Mouse (Mus musculus): Measurements from ENCODE around the gene Defb22. TPM values are rescaled to one million over a fixed set of nuclear protein-coding genes. Genes with fewer than 3 reads are reported as not detected.

Defb22 gene
- not detected for polyA plus RNA-seq (2017; shearing (Covaris generic))

GRCm38 (mm10) chr2:152490038-152490437 lies at the start of gene Defb22:
Gene Defb22, minus strand, starts transcription at chr2:152490138.

GRCm38 (mm10) chr2:152517981-152518380 lies 28.0 kb upstream of the Defb22 start, which contains the start of gene Defb28:
Gene Defb28, plus strand, starts transcription at chr2:152518255.

GRCm38 (mm10) chr2:152511592-152511991 lies 21.7 kb upstream of the Defb22 start, which contains the start of gene Defb26:
Gene Defb26, minus strand, starts transcription at chr2:152511692.

GRCm38 (mm10) chr2:152476763-152477162 lies 13.2 kb downstream of the Defb22 start, which contains the start of gene Defb20:
Gene Defb20, plus strand, starts transcription at chr2:152477063.

GRCm38 (mm10) chr2:152464570-152465150 lies 25.3 kb downstream of the Defb22 start, which contains the start of gene Defb23:
Gene Defb23, minus strand, starts transcription at chr2:152464620.

Other genes with a start within 250 kb of the Defb22 start
- 60.2 TPM for gene Tbc1d20, start 196.3 kb downstream of the Defb22 start, polyA plus RNA-seq (2017; shearing (Covaris generic))
- 338 TPM for gene Rbck1, start 157.5 kb downstream of the Defb22 start, polyA plus RNA-seq (2017; shearing (Covaris generic))
- 4.6 TPM for gene Trib3, start 146.1 kb downstream of the Defb22 start, polyA plus RNA-seq (2017; shearing (Covaris generic))
- not detected for gene Nrsn2, start 113.5 kb downstream of the Defb22 start, polyA plus RNA-seq (2017; shearing (Covaris generic))
- 1.8 TPM for gene Sox12, start 92.1 kb downstream of the Defb22 start, polyA plus RNA-seq (2017; shearing (Covaris generic))
- 2.6 TPM for gene Zcchc3, start 75.1 kb downstream of the Defb22 start, polyA plus RNA-seq (2017; shearing (Covaris generic))
- gene 6820408C15Rik, start 74.6 kb downstream of the Defb22 start, polyA plus RNA-seq (2017; shearing (Covaris generic)) = 0.14 TPM
- gene Defb23, start 25.5 kb downstream of the Defb22 start, polyA plus RNA-seq (2017; shearing (Covaris generic)) = not detected
- not detected for gene Defb20, start 13.1 kb downstream of the Defb22 start, polyA plus RNA-seq (2017; shearing (Covaris generic))
- not detected for gene Defb26, start 21.6 kb upstream of the Defb22 start, polyA plus RNA-seq (2017; shearing (Covaris generic))
- gene Defb28, start 28.1 kb upstream of the Defb22 start, polyA plus RNA-seq (2017; shearing (Covaris generic)) = not detected
- gene Defb29, start 50.0 kb upstream of the Defb22 start, polyA plus RNA-seq (2017; shearing (Covaris generic)) = not detected
- gene Gm17416, start 79.2 kb upstream of the Defb22 start, polyA plus RNA-seq (2017; shearing (Covaris generic)) = not detected
- gene Defb21, start 82.6 kb upstream of the Defb22 start, polyA plus RNA-seq (2017; shearing (Covaris generic)) = not detected
- gene Defb19, start 90.2 kb upstream of the Defb22 start, polyA plus RNA-seq (2017; shearing (Covaris generic)) = not detected
- gene Defb45, start 109.3 kb upstream of the Defb22 start, polyA plus RNA-seq (2017; shearing (Covaris generic)) = not detected
- gene Defb36, start 114.2 kb upstream of the Defb22 start, polyA plus RNA-seq (2017; shearing (Covaris generic)) = not detected
- not detected for gene Defb25, start 132.9 kb upstream of the Defb22 start, polyA plus RNA-seq (2017; shearing (Covaris generic))
- not detected for gene Rem1, start 136.8 kb upstream of the Defb22 start, polyA plus RNA-seq (2017; shearing (Covaris generic))
- gene H13, start 179.3 kb upstream of the Defb22 start, polyA plus RNA-seq (2017; shearing (Covaris generic)) = 223 TPM
- 5.3 TPM for gene Mcts2, start 196.9 kb upstream of the Defb22 start, polyA plus RNA-seq (2017; shearing (Covaris generic))
- 1.4 TPM for gene Id1, start 246.1 kb upstream of the Defb22 start, polyA plus RNA-seq (2017; shearing (Covaris generic))

Data from CD4-positive, CD25-positive, alpha-beta regulatory T cell (primary cell).